Mouse (Mus musculus) liver (tissue): ENCODE measurements around the gene Gna13.

ENCODE experiments used
- DNase-seq: peaks from one replicate; pipeline ENCODE4 v3.0.0-alpha.2; 2020; ENCODE audit warnings: mixed read lengths

Gene Gna13

GRCm38 (mm10) chr11:109350317-109350714, 12.3 kb upstream of the Gna13 start:
- DNase-seq = no peak

DNA sequence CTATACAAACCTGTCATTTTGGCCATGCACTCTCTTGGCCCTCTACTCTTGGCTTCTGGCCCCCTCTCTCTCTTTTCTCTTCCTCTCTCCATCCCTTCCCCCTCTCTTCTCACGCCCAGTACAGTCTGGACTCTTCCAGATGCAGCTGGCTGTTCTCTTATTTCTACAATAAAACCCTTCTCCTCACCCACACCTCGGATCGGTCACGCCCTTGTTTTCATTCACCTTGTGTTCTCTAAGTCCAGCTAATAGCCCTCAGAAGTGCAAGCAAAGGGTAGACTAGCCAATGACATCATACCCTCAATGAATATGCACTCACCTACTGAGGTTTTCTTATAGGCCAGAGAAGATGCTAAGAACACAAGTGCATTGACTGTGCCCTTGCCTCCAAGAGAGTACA, 11.1 kb upstream of the Gna13 start:
- DNase-seq = no peak

DNA sequence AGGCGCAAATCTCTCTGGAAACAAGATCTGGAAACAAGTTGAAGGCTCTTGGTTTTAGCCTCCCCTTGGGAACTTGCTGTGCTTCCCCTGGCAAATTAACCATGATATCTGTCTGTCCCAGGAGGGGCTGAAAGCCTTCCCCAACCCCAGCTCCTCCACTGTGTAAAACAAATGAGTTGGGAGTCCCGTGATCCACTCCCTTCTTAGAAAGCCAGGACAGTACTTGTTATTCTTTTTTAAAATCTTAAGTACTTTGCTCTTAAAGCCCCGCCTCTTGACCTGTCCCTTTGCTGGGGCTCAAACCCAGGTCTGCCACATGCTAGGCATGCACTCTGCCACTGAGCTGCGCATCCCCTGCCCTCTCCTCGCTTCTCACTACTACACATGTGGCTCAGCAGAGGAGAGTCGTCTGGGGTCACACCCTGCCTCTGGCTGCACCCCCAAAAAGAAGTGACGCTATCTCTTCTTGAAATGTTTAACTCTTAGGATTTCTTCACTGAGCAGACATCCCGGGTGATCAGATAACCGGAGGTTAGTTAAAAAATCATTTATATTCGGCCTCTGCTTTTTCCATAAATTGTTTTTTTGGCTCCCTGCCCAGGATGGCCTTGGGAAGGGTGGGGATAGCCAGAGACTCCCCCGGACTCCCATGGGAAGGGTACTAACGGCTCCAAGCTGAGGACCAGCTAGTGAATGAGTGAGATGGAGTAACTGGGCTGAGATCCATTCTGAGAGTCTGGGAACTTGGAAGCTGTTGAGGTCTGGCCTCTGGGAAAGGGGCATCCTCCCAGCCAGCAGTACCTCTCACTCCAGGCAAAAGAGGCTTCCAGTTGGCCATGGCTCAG, 9.0 kb upstream of the Gna13 start:
- no peak for DNase-seq

- no peak for DNase-seq
These were observed 8.4 kb upstream of the Gna13 start for GRCm38 (mm10) chr11:109354236-109354613.

- no peak for DNase-seq
These were observed 6.8 kb upstream of the Gna13 start for GRCm38 (mm10) chr11:109355771-109356388.

- DNase-seq = no peak
These were observed 5.5 kb upstream of the Gna13 start for GRCm38 (mm10) chr11:109357171-109357570.

GRCm38 (mm10) chr11:109358549-109358948, 4.1 kb upstream of the Gna13 start:
- DNase-seq = no peak

- DNase-seq = no peak
These were observed 3.4 kb upstream of the Gna13 start for GRCm38 (mm10) chr11:109359043-109359752.

- DNase-seq = no peak
These were observed 2.5 kb upstream of the Gna13 start for GRCm38 (mm10) chr11:109360102-109360501.

DNA sequence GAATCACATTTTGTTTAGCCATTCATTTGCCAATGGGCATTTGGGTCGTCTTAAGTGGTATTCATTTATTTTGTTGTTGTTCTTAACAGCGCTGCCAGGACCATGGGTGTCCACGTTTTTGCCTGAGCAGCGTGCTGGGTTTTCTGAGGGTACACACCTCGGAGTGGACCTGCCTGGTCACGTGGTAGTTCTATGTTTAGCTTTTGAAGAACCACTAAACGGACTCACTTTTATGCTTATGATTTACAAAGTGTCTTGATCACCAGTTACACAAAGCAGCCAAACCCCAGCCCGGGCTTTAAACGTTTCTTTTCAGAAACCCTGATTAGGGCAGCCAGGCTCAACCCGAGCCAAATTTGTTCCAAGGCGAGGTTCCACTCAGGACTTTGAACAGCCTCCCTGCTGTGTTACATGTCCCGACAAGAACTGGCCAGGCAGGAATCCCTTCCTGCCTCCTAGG, 2.0 kb upstream of the Gna13 start:
- no peak for DNase-seq

GRCm38 (mm10) chr11:109361241-109361630, 1.4 kb upstream of the Gna13 start:
- DNase-seq = no peak

- DNase-seq = no peak
These were observed 784 bp upstream of the Gna13 start for GRCm38 (mm10) chr11:109361631-109362462.

DNA sequence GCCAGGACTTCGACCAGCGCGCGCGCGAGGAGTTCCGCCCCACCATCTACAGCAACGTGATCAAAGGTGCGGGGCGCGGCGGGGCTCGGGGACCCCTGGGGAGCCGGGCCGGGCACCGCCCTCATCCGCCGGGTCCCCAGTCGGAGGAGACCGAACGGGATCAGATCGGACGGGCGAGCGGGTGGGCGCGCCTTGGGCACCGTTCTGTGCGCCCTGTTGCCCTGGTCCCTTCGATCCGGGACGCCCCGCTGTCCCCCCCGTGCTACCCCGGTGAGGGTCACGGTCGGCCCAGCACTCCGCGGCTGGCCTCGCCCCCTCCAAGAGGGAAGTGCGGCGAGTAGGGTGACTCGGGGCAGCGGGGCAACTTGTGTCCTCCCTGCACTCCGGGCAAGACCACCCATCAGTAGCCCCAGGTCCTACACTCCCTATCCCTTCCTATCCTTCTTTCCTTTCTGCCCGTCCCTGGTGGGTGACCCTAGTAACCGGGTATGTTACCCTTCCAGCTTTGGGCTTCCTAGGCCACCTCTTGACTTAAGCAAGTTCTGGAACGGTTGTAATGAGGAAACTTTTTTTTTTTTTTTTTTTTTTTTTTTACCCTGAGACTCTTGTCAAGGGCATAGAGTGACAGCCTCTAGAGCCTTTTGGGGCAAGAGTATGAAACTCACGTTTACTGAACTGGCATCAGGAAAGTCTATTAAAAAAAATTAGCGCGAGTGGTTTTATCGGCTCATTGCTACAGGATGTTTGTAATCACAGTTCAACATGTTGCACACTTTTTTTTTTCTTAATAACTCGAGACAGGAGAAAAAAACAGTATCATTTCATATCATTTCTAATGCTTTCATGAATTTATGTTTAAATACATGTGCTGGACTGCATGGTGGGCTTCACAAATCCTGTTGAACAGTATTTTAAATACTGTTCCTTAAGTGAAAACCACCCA, 831 bp downstream of the Gna13 start:
- peak; percentile 63 for DNase-seq

GRCm38 (mm10) chr11:109364337-109364736, 1.7 kb downstream of the Gna13 start:
- no peak for DNase-seq

GRCm38 (mm10) chr11:109364881-109365280, 2.2 kb downstream of the Gna13 start:
- DNase-seq = no peak

GRCm38 (mm10) chr11:109365818-109366217, 3.2 kb downstream of the Gna13 start:
- DNase-seq = no peak

GRCm38 (mm10) chr11:109366802-109367579, 4.4 kb downstream of the Gna13 start:
- DNase-seq = no peak

DNA sequence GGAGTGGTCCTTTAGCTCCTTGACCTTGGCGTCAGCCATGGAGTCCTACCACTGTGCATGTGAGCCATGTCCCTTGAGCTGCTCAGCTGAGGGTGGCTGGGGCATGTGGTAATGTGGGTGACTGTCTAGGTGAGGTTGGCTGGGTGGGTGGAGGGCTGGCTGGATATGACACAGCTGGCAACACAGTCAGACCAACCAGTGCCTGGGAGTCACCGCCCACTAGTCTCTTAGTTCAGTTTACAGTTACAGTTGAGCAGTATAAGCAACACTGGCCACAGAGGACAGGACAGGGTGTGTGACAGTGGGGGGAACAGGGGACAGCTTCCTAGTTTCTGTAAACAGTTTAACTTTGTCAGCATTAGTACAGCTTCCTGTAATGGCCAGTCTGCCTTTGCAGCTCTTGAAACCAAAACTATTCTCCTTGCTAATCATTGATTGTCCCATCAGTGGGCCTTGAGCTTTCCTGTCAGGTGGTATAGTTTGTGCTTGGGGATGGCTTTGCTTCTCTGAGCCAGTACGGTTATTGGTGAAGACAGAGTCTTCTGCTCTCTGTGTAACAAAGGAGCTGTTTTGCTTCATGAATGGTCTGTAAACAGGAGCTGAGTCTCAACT, 6.5 kb downstream of the Gna13 start:
- no peak for DNase-seq

DNA sequence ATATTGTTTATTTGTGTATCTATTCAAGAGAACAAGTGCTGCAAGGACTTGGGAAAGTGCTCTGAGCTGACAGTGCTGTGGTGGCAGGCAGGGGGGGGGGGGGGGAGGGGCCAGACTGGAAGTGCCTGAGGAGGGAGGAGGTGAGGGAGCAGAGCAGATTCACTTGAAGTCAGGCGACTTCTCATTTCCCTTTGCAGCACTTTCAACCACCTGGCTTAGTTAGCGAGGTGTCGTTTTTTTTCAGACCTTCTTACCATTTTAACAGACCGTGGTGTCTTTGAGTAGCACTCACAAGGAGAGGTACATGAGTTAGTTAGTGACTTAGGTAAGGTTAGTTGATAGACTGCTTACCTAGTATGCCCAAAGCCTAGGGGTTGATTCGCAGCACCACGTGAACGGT, 12.8 kb downstream of the Gna13 start:
- no peak for DNase-seq

- DNase-seq = peak; percentile 42
These were observed 14.0 kb downstream of the Gna13 start for GRCm38 (mm10) chr11:109376484-109377143.
